In the genomic region with DNA sequence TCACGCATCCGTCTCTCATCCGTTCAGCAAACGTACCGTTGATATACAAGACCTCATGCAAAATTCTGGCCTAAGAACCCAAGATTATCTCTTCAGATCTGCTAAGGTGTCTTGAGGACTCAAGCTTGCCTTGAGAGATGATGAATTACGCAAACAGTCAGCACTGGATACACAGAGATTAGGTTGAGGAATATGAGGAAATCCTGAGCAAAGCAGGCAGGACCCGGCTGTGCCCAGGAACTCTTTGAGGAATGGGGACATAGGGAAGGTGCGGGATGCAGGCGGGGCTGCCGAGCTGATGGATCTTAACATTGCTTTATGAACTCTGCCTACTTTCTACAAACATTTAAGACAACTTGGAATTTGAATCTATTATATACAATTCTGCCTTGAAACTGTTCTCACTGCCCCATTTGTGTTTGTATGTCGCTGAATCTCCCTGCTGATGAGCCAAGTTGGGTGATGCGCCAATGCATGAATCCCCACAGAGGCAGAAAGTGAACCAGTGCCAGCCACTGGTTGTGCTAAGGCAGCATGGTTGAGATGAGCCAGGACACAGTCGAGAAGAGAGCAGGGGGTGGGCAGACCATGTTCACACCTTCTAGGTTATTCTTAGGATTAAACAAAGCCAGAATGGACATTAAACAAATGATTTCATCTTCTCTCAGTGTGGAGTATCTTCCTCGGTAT, we compare ENCODE assay signal across 26 mouse cellular contexts. TPM values are rescaled to one million over a fixed set of nuclear protein-coding genes. Genes with fewer than 3 reads are reported as not detected.
DNase-seq lines count a peak whose midpoint lies in the region; ATAC-seq lines count a peak whose summit lies in the region.
"Had no signal": no experiment of that assay in that cellular context is flagged by ENCODE, and none has a peak within 500 bp of the region (broad histone marks: within the 10 kb centered on the region; RNA-seq: fewer than 3 reads in every experiment).

No protein-coding gene starts in this region.

- H3K9me3 ChIP-seq in hindbrain, embryonic 13.5 days: peaks cover 3% of the 10 kb centered on the region; the same call in 1 of the 2 replicates
- no peaks in the 10 kb centered on the region for H3K9me3 ChIP-seq in hindbrain, embryonic 11.5 days (ENCODE audit: control insufficient read depth, low read length)
- H3K9me3 ChIP-seq in midbrain, embryonic 13.5 days: no peaks in the 10 kb centered on the region
- no peaks in the 10 kb centered on the region for H3K9me3 ChIP-seq in midbrain, embryonic 10.5 days (replicated peaks)
- H3K9me3 ChIP-seq in forebrain, embryonic 16.5 days (ENCODE audit: control insufficient read depth, low read length): no peaks in the 10 kb centered on the region
- no peaks in the 10 kb centered on the region for H3K9me3 ChIP-seq in kidney, embryonic 15.5 days (replicated peaks)
- H3K9me3 ChIP-seq: limb, embryonic 10.5 days; neural tube, embryonic 15.5 days had no signal

- no peaks in the 10 kb centered on the region for H3K36me3 ChIP-seq in hindbrain, embryonic 13.5 days
- H3K36me3 ChIP-seq in hindbrain, embryonic 11.5 days (ENCODE audit: control insufficient read depth, insufficient read depth, low read length): no peaks in the 10 kb centered on the region
- no peaks in the 10 kb centered on the region for H3K36me3 ChIP-seq in midbrain, embryonic 13.5 days
- no peaks in the 10 kb centered on the region for H3K36me3 ChIP-seq in midbrain, embryonic 10.5 days
- no peaks in the 10 kb centered on the region for H3K36me3 ChIP-seq in forebrain, embryonic 16.5 days (ENCODE audit: control insufficient read depth, insufficient read depth)
- H3K36me3 ChIP-seq in kidney, embryonic 15.5 days: no peaks in the 10 kb centered on the region
- H3K36me3 ChIP-seq: limb, embryonic 10.5 days; neural tube, embryonic 15.5 days had no signal

- no peak for ATAC-seq in hindbrain, embryonic 13.5 days (ENCODE audit: low FRiP score)
- ATAC-seq in hindbrain, embryonic 11.5 days (ENCODE audit: low FRiP score): no peak
- ATAC-seq in midbrain, embryonic 13.5 days: no peak
- peak; percentile 39 for ATAC-seq in forebrain, embryonic 16.5 days
- no peak for ATAC-seq in kidney, embryonic 15.5 days (replicated peaks; ENCODE audit: low FRiP score)
- ATAC-seq: activated CD4-positive, CD25-positive, alpha-beta regulatory T cell, adult 4 months; CD4-positive, CD25-positive, alpha-beta regulatory T cell, adult 4 months; liver, postnatal 0 days had no signal

- DNase-seq in cerebellum, postnatal 14 days: peak; percentile 28 to 34
- DNase-seq in cerebellum, postnatal 4 days (ENCODE audit: low spot score in 2 of 2): no peak
- DNase-seq in hindbrain, embryonic 11.5 days (ENCODE audit: low spot score): no peak
- DNase-seq in midbrain, embryonic 10.5 days (ENCODE audit: low spot score): no peak
- DNase-seq: adrenal gland, postnatal 10 days; cerebellum, adult 11 months; gastrocnemius, postnatal 25 days; heart, postnatal 10 days; kidney, adult 9 months; kidney, postnatal 36 days; liver, postnatal 0 days; lung, postnatal 36 days; right cerebral cortex, postnatal 25 days; thymus, adult 2 months had no signal

- no peak overlapping the region for H3K9ac ChIP-seq in hindbrain, embryonic 13.5 days
- H3K9ac ChIP-seq in hindbrain, embryonic 11.5 days (ENCODE audit: low read depth, low read length): no peak overlapping the region
- H3K9ac ChIP-seq in midbrain, embryonic 13.5 days (replicated peaks): no peak overlapping the region
- H3K9ac ChIP-seq in forebrain, embryonic 16.5 days (replicated peaks; ENCODE audit: low read depth, low read length): 0 out of 2 replicates have a peak overlapping the region, but pooled peaks have one; percentile 17
- H3K9ac ChIP-seq in kidney, embryonic 15.5 days: no peak overlapping the region
- H3K9ac ChIP-seq: liver, postnatal 0 days; neural tube, embryonic 15.5 days had no signal

- 75% methylated on average over 14 of the region's 14 CpGs for WGBS in hindbrain, embryonic 13.5 days
- 84% methylated on average over 14 of the region's 14 CpGs for WGBS in hindbrain, embryonic 11.5 days
- 66% methylated on average over 14 of the region's 14 CpGs for WGBS in midbrain, embryonic 13.5 days
- 86% methylated on average over 14 of the region's 14 CpGs for whole genome bisulfite sequencing in midbrain, embryonic 10.5 days
- WGBS in forebrain, embryonic 16.5 days: 42% methylated on average over 14 of the region's 14 CpGs
- WGBS in kidney, embryonic 15.5 days: 85% methylated on average over 14 of the region's 14 CpGs

- no peaks in the 10 kb centered on the region for H3K27me3 ChIP-seq in hindbrain, embryonic 13.5 days
- H3K27me3 ChIP-seq in hindbrain, embryonic 11.5 days (ENCODE audit: control insufficient read depth, insufficient read depth, low read length): no peaks in the 10 kb centered on the region
- H3K27me3 ChIP-seq in midbrain, embryonic 13.5 days: 0 out of 2 replicates have a peak, but pooled peaks cover 5% of the 10 kb centered on the region
- H3K27me3 ChIP-seq in midbrain, embryonic 10.5 days (ENCODE audit: low read depth, poor library complexity, severe bottlenecking): peaks cover 8% of the 10 kb centered on the region; the same call in 1 of the 2 replicates
- H3K27me3 ChIP-seq in forebrain, embryonic 16.5 days (replicated peaks; ENCODE audit: control insufficient read depth, insufficient read depth, low read length): no peaks in the 10 kb centered on the region
- peaks cover 26% of the 10 kb centered on the region for H3K27me3 ChIP-seq in kidney, embryonic 15.5 days
- H3K27me3 ChIP-seq: neural tube, embryonic 15.5 days had no signal

- H3K4me1 ChIP-seq in hindbrain, embryonic 13.5 days (replicated peaks): peaks cover 27% of the 10 kb centered on the region
- no peaks in the 10 kb centered on the region for H3K4me1 ChIP-seq in hindbrain, embryonic 11.5 days (replicated peaks; ENCODE audit: control insufficient read depth, insufficient read depth, low read length)
- peaks cover 28% of the 10 kb centered on the region for H3K4me1 ChIP-seq in midbrain, embryonic 13.5 days (replicated peaks)
- peaks cover 15% of the 10 kb centered on the region for H3K4me1 ChIP-seq in midbrain, embryonic 10.5 days
- peaks cover 45% of the 10 kb centered on the region for H3K4me1 ChIP-seq in forebrain, embryonic 16.5 days (replicated peaks; ENCODE audit: control insufficient read depth, insufficient read depth, low read length)
- peaks cover 8% of the 10 kb centered on the region for H3K4me1 ChIP-seq in kidney, embryonic 15.5 days

- no peak overlapping the region for H3K4me2 ChIP-seq in hindbrain, embryonic 13.5 days
- no peak overlapping the region for H3K4me2 ChIP-seq in hindbrain, embryonic 11.5 days (replicated peaks; ENCODE audit: low read depth, low read length)
- peak overlapping the region; percentile 17; the same call in 1 of the 2 replicates for H3K4me2 ChIP-seq in midbrain, embryonic 13.5 days (replicated peaks)
- peak overlapping the region; percentile 32 for H3K4me2 ChIP-seq in forebrain, embryonic 16.5 days (ENCODE audit: low read length)
- H3K4me2 ChIP-seq in kidney, embryonic 15.5 days: no peak overlapping the region
- H3K4me2 ChIP-seq: heart, embryonic 11.5 days; neural tube, embryonic 15.5 days had no signal

- no peak overlapping the region for H3K4me3 ChIP-seq in hindbrain, embryonic 13.5 days
- no peak overlapping the region for H3K4me3 ChIP-seq in hindbrain, embryonic 11.5 days (ENCODE audit: low read depth, low read length)
- H3K4me3 ChIP-seq in midbrain, embryonic 13.5 days (replicated peaks): no peak overlapping the region
- no peak overlapping the region for H3K4me3 ChIP-seq in midbrain, embryonic 10.5 days
- H3K4me3 ChIP-seq in forebrain, embryonic 16.5 days (replicated peaks; ENCODE audit: low read length): no peak overlapping the region
- H3K4me3 ChIP-seq in kidney, embryonic 15.5 days (replicated peaks): no peak overlapping the region
- H3K4me3 ChIP-seq: erythroblast, embryonic 14.5 days; left cerebral cortex, adult 2 months; limb, embryonic 10.5 days; neural tube, embryonic 15.5 days had no signal

- peak overlapping the region; percentile 45 for H3K27ac ChIP-seq in hindbrain, embryonic 13.5 days
- H3K27ac ChIP-seq in hindbrain, embryonic 11.5 days (ENCODE audit: low read depth, low read length): no peak overlapping the region
- peak overlapping the region; percentile 49; the same call in 1 of the 2 replicates for H3K27ac ChIP-seq in midbrain, embryonic 13.5 days
- no peak overlapping the region for H3K27ac ChIP-seq in midbrain, embryonic 10.5 days (replicated peaks)
- H3K27ac ChIP-seq in forebrain, embryonic 16.5 days (ENCODE audit: low read length): peak overlapping the region; percentile 65
- no peak overlapping the region for H3K27ac ChIP-seq in kidney, embryonic 15.5 days
- H3K27ac ChIP-seq: left cerebral cortex, adult 2 months; limb, embryonic 10.5 days; neural tube, embryonic 15.5 days had no signal

RNA-seq across cellular contexts. Expression of gene Chn1, which starts 5.3 kb away (rescaled TPM):
- polyA plus RNA-seq in hindbrain, embryonic 13.5 days (2015; fragmentation: Nextera tagmentation; extraction: Ambion mirVana): 110 and 117 TPM in 2 replicates
- 87.5 and 90.3 TPM in 2 replicates for polyA plus RNA-seq in hindbrain, embryonic 11.5 days (2014; fragmentation: Nextera tagmentation; extraction: Ambion mirVana)
- polyA plus RNA-seq in midbrain, embryonic 13.5 days (2015; fragmentation: Nextera tagmentation; extraction: Ambion mirVana): 105 and 109 TPM in 2 replicates
- polyA plus RNA-seq in midbrain, embryonic 10.5 days (2016; fragmentation: Nextera tagmentation; extraction: Ambion mirVana): 38.9 and 51.8 TPM in 2 replicates
- polyA plus RNA-seq in forebrain, embryonic 16.5 days (2015; fragmentation: Nextera tagmentation; extraction: Ambion mirVana): 91.5 and 94.0 TPM in 2 replicates
- polyA plus RNA-seq in kidney, embryonic 15.5 days (2015; fragmentation: Nextera tagmentation; extraction: Ambion mirVana): 15.1 and 19.0 TPM in 2 replicates
- polyA plus RNA-seq: activated CD4-positive, CD25-positive, alpha-beta regulatory T cell, adult 4 months; liver, adult 2 months had no signal

Comparison
In these comparisons a context has a peak if more than half of its experiments do, and no peak if none do; other contexts are left out.
1. DNase-seq: peak in cerebellum, postnatal 14 days (2 of 2); none in cerebellum, postnatal 4 days (0 of 2), hindbrain, embryonic 11.5 days (single experiment) and midbrain, embryonic 10.5 days (single experiment).
2. H3K27ac ChIP-seq: peak in hindbrain, embryonic 13.5 days (single experiment), midbrain, embryonic 13.5 days (single experiment) and forebrain, embryonic 16.5 days (single experiment); none in hindbrain, embryonic 11.5 days (single experiment), midbrain, embryonic 10.5 days (single experiment) and kidney, embryonic 15.5 days (single experiment).
3. H3K4me2 ChIP-seq: peak in midbrain, embryonic 13.5 days (single experiment) and forebrain, embryonic 16.5 days (single experiment); none in hindbrain, embryonic 13.5 days (single experiment), hindbrain, embryonic 11.5 days (single experiment) and kidney, embryonic 15.5 days (single experiment).